ENCODE assay signal across 7 mouse cellular contexts in genomic region chr7:45125144-45125600, GRCm38 (mm10). TPM values are rescaled to one million over a fixed set of nuclear protein-coding genes. Genes with fewer than 3 reads are reported as not detected.
A peak's percentile ranks its signal among the peaks of the same experiment; 100 is the strongest.
DNase-seq lines count a peak whose midpoint lies in the region; ATAC-seq and TF ChIP-seq lines count a peak whose summit lies in the region.

No protein-coding gene starts in this region.

- dilution Hi-C loops in CH12.LX (cut with MboI; ENCODE audit: extremely low pct_ligation_motif_present, extremely low pct_unique_long_range_greater_than_20kb, low sequenced_read_pairs) = no loop called here

- 0 out of 2 replicates have a peak overlapping the region, but pooled peaks have one; percentile 68 for H3K4me2 ChIP-seq in CH12.LX (ENCODE audit: insufficient read depth, low read depth, poor library complexity, severe bottlenecking)
- H3K4me2 ChIP-seq in forebrain, embryonic 12.5 days = peak overlapping the region; percentile 94
- H3K4me2 ChIP-seq in liver, embryonic 13.5 days = peak overlapping the region; percentile 94

- in situ Hi-C loops in CH12.LX (cut with MboI; ENCODE audit: low pct_ligation_motif_present, low pct_unique_long_range_greater_than_20kb, low sequenced_read_pairs) = loop anchor here (5.0 kb wide), 1 partner anchor 43 kb away; no protein-coding TSS in a partner anchor

- H3K4me1 ChIP-seq in CH12.LX (ENCODE audit: control insufficient read depth in 1 of 2, insufficient read depth in 2 of 2) = peaks cover 12 to 48% of the 10 kb centered on the region in 2 experiments
- H3K4me1 ChIP-seq in forebrain, embryonic 12.5 days = peaks cover 55% of the 10 kb centered on the region
- H3K4me1 ChIP-seq in liver, embryonic 13.5 days (replicated peaks) = peaks cover 81% of the 10 kb centered on the region

- peak overlapping the region; percentile 82; the same call in 1 of the 2 replicates for H3K27ac ChIP-seq in CH12.LX (ENCODE audit: insufficient read depth, low read depth)
- H3K27ac ChIP-seq in forebrain, embryonic 12.5 days = peak overlapping the region; percentile 86
- peak overlapping the region; percentile 94 for H3K27ac ChIP-seq in liver, embryonic 13.5 days

- peak overlapping the region in 1 of 3 experiments; percentile 93 for H3K4me3 ChIP-seq in CH12.LX (replicated peaks in 1 of 3; ENCODE audit: low read depth in 2 of 3, low read length in 2 of 3, poor library complexity in 1 of 3)
- peak overlapping the region; percentile 95 for H3K4me3 ChIP-seq in forebrain, embryonic 12.5 days (replicated peaks)
- H3K4me3 ChIP-seq in liver, embryonic 13.5 days (replicated peaks) = peak overlapping the region; percentile 82

- H3K79me2 ChIP-seq in CH12.LX (replicated peaks; ENCODE audit: control insufficient read depth, extremely low read depth, insufficient read depth, poor library complexity, severe bottlenecking) = peaks cover 44% of the 10 kb centered on the region

- 18% methylated on average over 7 of the region's 7 CpGs for WGBS in forebrain, embryonic 12.5 days
- whole genome bisulfite sequencing in liver, embryonic 13.5 days (ENCODE audit: insufficient replicate concordance) = 14% methylated on average over 7 of the region's 7 CpGs

- no peak for TF ChIP-seq POLR2A in CH12.LX (IDR thresholded peaks at IDR 0.05; ENCODE audit: low read depth, low read length)

- TF ChIP-seq RAD21 in CH12.LX (IDR thresholded peaks at IDR 0.05; ENCODE audit: low read depth, low read length) = no peak

- no peak for ATAC-seq in forebrain, embryonic 12.5 days (ENCODE audit: low FRiP score)
- ATAC-seq in liver, embryonic 13.5 days (ENCODE audit: low read depth) = no peak

- TF ChIP-seq EP300 in CH12.LX (IDR thresholded peaks at IDR 0.05; ENCODE audit: low read length) = no peak

- no peak overlapping the region for H3K9ac ChIP-seq in CH12.LX (ENCODE audit: insufficient read depth, low read depth)
- H3K9ac ChIP-seq in forebrain, embryonic 12.5 days = peak overlapping the region; percentile 40
- peak overlapping the region; percentile 95 for H3K9ac ChIP-seq in liver, embryonic 13.5 days

- no peak for TF ChIP-seq CTCF in CH12.LX (conservative IDR thresholded peaks at IDR 0.05 in 1 of 2, IDR thresholded peaks at IDR 0.05 in 1 of 2; ENCODE audit: low read depth in 2 of 2, low read length in 2 of 2)

- H3K36me3 ChIP-seq in CH12.LX (replicated peaks in 1 of 2; ENCODE audit: control insufficient read depth in 1 of 2, insufficient read depth in 1 of 2, low read length in 1 of 2) = peaks cover 51 to 63% of the 10 kb centered on the region in 2 experiments
- H3K36me3 ChIP-seq in forebrain, embryonic 12.5 days (replicated peaks) = peaks cover 61% of the 10 kb centered on the region
- H3K36me3 ChIP-seq in liver, embryonic 13.5 days = peaks cover 66% of the 10 kb centered on the region

- DNase-seq in 416B (ENCODE audit: low read depth) = peak; percentile 86
- DNase-seq in CH12.LX (ENCODE audit: extremely low read depth) = peak; percentile 56
- peak; percentile 57 for DNase-seq in liver, embryonic 13.5 days
- DNase-seq in urinary bladder, postnatal 4 days (ENCODE audit: low spot score in 2 of 2) = no peak
- DNase-seq in frontal cortex, adult 2 months (ENCODE audit: extremely low spot score in 1 of 2, low spot score in 1 of 2) = no peak
- no peak for DNase-seq in layer of hippocampus, adult 11-12 months (ENCODE audit: low spot score)

- no peaks in the 10 kb centered on the region for H3K27me3 ChIP-seq in CH12.LX (replicated peaks)
- no peaks in the 10 kb centered on the region for H3K27me3 ChIP-seq in forebrain, embryonic 12.5 days
- no peaks in the 10 kb centered on the region for H3K27me3 ChIP-seq in liver, embryonic 13.5 days

- no peaks in the 10 kb centered on the region for H3K9me3 ChIP-seq in CH12.LX (replicated peaks; ENCODE audit: low read length)
- H3K9me3 ChIP-seq in forebrain, embryonic 12.5 days = no peaks in the 10 kb centered on the region
- no peaks in the 10 kb centered on the region for H3K9me3 ChIP-seq in liver, embryonic 13.5 days (replicated peaks)

TF ChIP-seq in CH12.LX, 34 proteins besides CTCF, POLR2A, EP300 and RAD21:
- TF ChIP-seq MEF2A (IDR thresholded peaks at IDR 0.05; ENCODE audit: borderline replicate concordance, low read depth, low read length) (no peak), IRF4 (IDR thresholded peaks at IDR 0.05; ENCODE audit: low read depth, low read length) (no peak), ZMIZ1 (IDR thresholded peaks at IDR 0.05; ENCODE audit: low read depth, low read length) (no peak), E2F4 (IDR thresholded peaks at IDR 0.05; ENCODE audit: insufficient replicate concordance, low read depth, low read length) (no peak), CHD2 (IDR thresholded peaks at IDR 0.05; ENCODE audit: low read length) (no peak)

RNA-seq across cellular contexts. Expression of gene Rps11, which starts 0.9 kb away (rescaled TPM):
- total RNA-seq in CH12.LX (2012; rRNA removed) (1,839 and 2,104 TPM in 2 replicates), CH12.LX (2014; rRNA removed) (898 and 923 TPM in 2 replicates)
- polyA plus RNA-seq in CH12.LX (2012; ENCODE audit: insufficient read length, low read depth) = 1,465 and 1,699 TPM in 2 replicates
- polyA plus RNA-seq in forebrain, embryonic 12.5 days (2016; fragmentation: Nextera tagmentation; extraction: Ambion mirVana) = 1,226 and 1,285 TPM in 2 replicates
- 1,277 and 1,372 TPM in 2 replicates for polyA plus RNA-seq in liver, embryonic 13.5 days (2015; fragmentation: Nextera tagmentation; extraction: Ambion mirVana)
- polyA plus RNA-seq in frontal cortex, adult 2 months (2012; rRNA removed) = 383 and 419 TPM in 2 replicates

RNA-seq across cellular contexts. Expression of gene Rpl13a, which starts 3.4 kb away (rescaled TPM):
- total RNA-seq in CH12.LX (2012; rRNA removed) (5,043 and 5,211 TPM in 2 replicates), CH12.LX (2014; rRNA removed) (2,822 and 2,851 TPM in 2 replicates)
- 4,154 and 5,174 TPM in 2 replicates for polyA plus RNA-seq in CH12.LX (2012; ENCODE audit: insufficient read length, low read depth)
- 1,106 and 1,135 TPM in 2 replicates for polyA plus RNA-seq in forebrain, embryonic 12.5 days (2016; fragmentation: Nextera tagmentation; extraction: Ambion mirVana)
- polyA plus RNA-seq in liver, embryonic 13.5 days (2015; fragmentation: Nextera tagmentation; extraction: Ambion mirVana) = 972 and 1,063 TPM in 2 replicates
- 1,438 and 1,804 TPM in 2 replicates for polyA plus RNA-seq in frontal cortex, adult 2 months (2012; rRNA removed)

RNA-seq across cellular contexts. Expression of gene Gm45713, which starts 10.9 kb away (rescaled TPM):
- total RNA-seq in CH12.LX (2012; rRNA removed) (1.3 and 2.2 TPM in 2 replicates), CH12.LX (2014; rRNA removed) (not detected in 2 replicates)
- polyA plus RNA-seq in CH12.LX (2012; ENCODE audit: insufficient read length, low read depth) = 1.4 TPM in 1 of 2 replicates, not detected in the other
- 0.27 TPM in 1 of 2 replicates, not detected in the other for polyA plus RNA-seq in forebrain, embryonic 12.5 days (2016; fragmentation: Nextera tagmentation; extraction: Ambion mirVana)
- 0.12 and 0.37 TPM in 2 replicates for polyA plus RNA-seq in liver, embryonic 13.5 days (2015; fragmentation: Nextera tagmentation; extraction: Ambion mirVana)
- polyA plus RNA-seq in frontal cortex, adult 2 months (2012; rRNA removed) = 0.06 and 0.12 TPM in 2 replicates

RNA-seq across cellular contexts. Expression of gene Flt3l, which starts 11.1 kb away (rescaled TPM):
- total RNA-seq in CH12.LX (2012; rRNA removed) (4.0 and 4.9 TPM in 2 replicates), CH12.LX (2014; rRNA removed) (4.3 and 4.6 TPM in 2 replicates)
- 11.4 and 14.9 TPM in 2 replicates for polyA plus RNA-seq in CH12.LX (2012; ENCODE audit: insufficient read length, low read depth)
- polyA plus RNA-seq in forebrain, embryonic 12.5 days (2016; fragmentation: Nextera tagmentation; extraction: Ambion mirVana) = 0.21 and 0.72 TPM in 2 replicates
- 4.5 and 5.4 TPM in 2 replicates for polyA plus RNA-seq in liver, embryonic 13.5 days (2015; fragmentation: Nextera tagmentation; extraction: Ambion mirVana)
- 25.2 and 29.6 TPM in 2 replicates for polyA plus RNA-seq in frontal cortex, adult 2 months (2012; rRNA removed)

RNA-seq across cellular contexts. Expression of gene Fcgrt, which starts 21.5 kb away (rescaled TPM):
- 0.13 and 0.17 TPM in 2 replicates for total RNA-seq in CH12.LX (2012; rRNA removed)
- total RNA-seq in CH12.LX (2014; rRNA removed) = not detected in 2 replicates
- polyA plus RNA-seq in CH12.LX (2012; ENCODE audit: insufficient read length, low read depth) = 0.15 and 0.16 TPM in 2 replicates
- polyA plus RNA-seq in forebrain, embryonic 12.5 days (2016; fragmentation: Nextera tagmentation; extraction: Ambion mirVana) = 8.3 and 9.6 TPM in 2 replicates
- polyA plus RNA-seq in liver, embryonic 13.5 days (2015; fragmentation: Nextera tagmentation; extraction: Ambion mirVana) = 29.2 and 31.9 TPM in 2 replicates
- 34.0 and 34.2 TPM in 2 replicates for polyA plus RNA-seq in frontal cortex, adult 2 months (2012; rRNA removed)

Comparison
In these comparisons a context has a peak if more than half of its experiments do, and no peak if none do; other contexts are left out.
1. DNase-seq: peak in 416B (single experiment), CH12.LX (single experiment) and liver, embryonic 13.5 days (single experiment); none in urinary bladder, postnatal 4 days (0 of 2), frontal cortex, adult 2 months (0 of 2) and layer of hippocampus, adult 11-12 months (single experiment).
2. Peak in every context shown above with its lines, with median percentiles within 50 percentile points of each other: H3K27ac ChIP-seq and H3K4me2 ChIP-seq.